Mouse (Mus musculus): ENCODE results near the gene Mettl7b.
"Not testable (repeated sequence)": the region's sequence is repeated elsewhere in the genome, so short reads cannot be mapped to it uniquely, and the experiment has no call there.

DNA sequence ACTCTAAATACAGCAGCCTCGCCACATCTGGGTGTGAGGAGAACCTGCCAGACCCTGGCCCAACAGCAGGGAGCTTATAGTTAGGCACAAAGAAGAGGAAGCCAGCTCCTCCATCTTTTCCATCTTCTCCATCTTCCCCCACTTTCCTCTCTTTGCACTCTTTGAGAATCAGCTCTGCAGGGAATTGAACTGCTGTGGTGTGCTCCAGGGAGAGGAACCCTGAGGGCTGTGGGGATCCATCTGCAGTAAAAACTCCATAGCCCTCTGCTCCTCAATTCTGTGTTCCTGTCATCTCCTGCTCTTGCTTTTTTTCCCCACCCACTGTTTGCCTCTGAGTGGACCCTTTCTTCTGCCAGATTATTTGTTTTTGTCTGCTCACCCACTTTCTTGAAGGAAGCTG is 28.3 kb upstream of the Mettl7b start, which contains the start of gene Olfr9:
- not testable (repeated sequence) for TF ChIP-seq GATA1, TAL1 (IDR thresholded peaks at IDR 0.05; ENCODE audit: low read length)
